Mouse (Mus musculus) intestine, embryonic 16.5 days (tissue): ENCODE data around the gene Rgs9bp. TPM values are rescaled to one million over a fixed set of nuclear protein-coding genes. Genes with fewer than 3 reads are reported as not detected.
"Not testable (repeated sequence)": the region's sequence is repeated elsewhere in the genome, so short reads cannot be mapped to it uniquely, and the experiment has no call there.

Source experiments
- ATAC-seq: fragments of 200-750 bp; cut with Nextera tagmentation; 2 replicates; pipeline ENCODE4 v1.8.0; 2017; ENCODE audit warnings: moderate TSS enrichment, moderate library complexity
- H3K27ac ChIP-seq: fragments of 300-500 bp; sonication (generic); 2 replicates; pipeline ENCODE4 v1.5.1; 2014; ENCODE audit warnings: mild to moderate bottlenecking, low read length
- H3K27me3 ChIP-seq: fragments of 300-500 bp; sonication (generic); replicated peaks from 2 replicates; pipeline ENCODE4 v1.6.1; 2014; ENCODE audit warnings: low read length, control low read depth, mixed read lengths; ENCODE audit not compliant: control insufficient read depth, insufficient read depth
- H3K36me3 ChIP-seq: fragments of 300-500 bp; sonication (generic); 2 replicates; pipeline ENCODE4 v1.6.1; 2014; ENCODE audit warnings: low read length, control low read depth; ENCODE audit not compliant: control insufficient read depth, insufficient read depth
- H3K4me1 ChIP-seq: fragments of 300-500 bp; sonication (generic); 2 replicates; pipeline ENCODE4 v1.6.1; 2014; ENCODE audit warnings: low read length, control low read depth, mixed read lengths; ENCODE audit not compliant: control insufficient read depth, insufficient read depth
- H3K4me2 ChIP-seq: fragments of 300-500 bp; sonication (generic); 2 replicates; pipeline ENCODE4 v1.6.1; 2014; ENCODE audit warnings: low read depth, low read length, control low read depth
- H3K4me3 ChIP-seq: fragments of 300-500 bp; sonication (generic); 2 replicates; pipeline ENCODE4 v1.5.1; 2014; ENCODE audit warnings: mild to moderate bottlenecking, low read length
- H3K9ac ChIP-seq: fragments of 300-500 bp; sonication (generic); 2 replicates; pipeline ENCODE4 v1.6.1; 2014; ENCODE audit warnings: low read depth, low read length
- H3K9me3 ChIP-seq: fragments of 300-500 bp; sonication (generic); 2 replicates; pipeline ENCODE4 v1.6.1; 2016; ENCODE audit warnings: low read length, control low read depth; ENCODE audit not compliant: control insufficient read depth
- WGBS: fragments of 180-500 bp; shearing (Covaris S2); extraction: QIAGEN DNeasy Blood & Tissue Kit; methylation state at CpG from one replicate; pipeline ENCODE4 v1.1.7; 2014; 5-methylcytosine and 5-hydroxymethylcytosine counted together
- polyA plus RNA-seq: library from polyadenylated mRNA; unstranded; fragments of >200 nt; fragmentation: Nextera tagmentation; extraction: Ambion mirVana; gene quantifications from 2 replicates; pipeline ENCODE4 v1.2.1, GENCODE M21; 2015

Gene Rgs9bp
- polyA plus RNA-seq, 1 experiment from 2014 or later, result 0.04 TPM

DNA sequence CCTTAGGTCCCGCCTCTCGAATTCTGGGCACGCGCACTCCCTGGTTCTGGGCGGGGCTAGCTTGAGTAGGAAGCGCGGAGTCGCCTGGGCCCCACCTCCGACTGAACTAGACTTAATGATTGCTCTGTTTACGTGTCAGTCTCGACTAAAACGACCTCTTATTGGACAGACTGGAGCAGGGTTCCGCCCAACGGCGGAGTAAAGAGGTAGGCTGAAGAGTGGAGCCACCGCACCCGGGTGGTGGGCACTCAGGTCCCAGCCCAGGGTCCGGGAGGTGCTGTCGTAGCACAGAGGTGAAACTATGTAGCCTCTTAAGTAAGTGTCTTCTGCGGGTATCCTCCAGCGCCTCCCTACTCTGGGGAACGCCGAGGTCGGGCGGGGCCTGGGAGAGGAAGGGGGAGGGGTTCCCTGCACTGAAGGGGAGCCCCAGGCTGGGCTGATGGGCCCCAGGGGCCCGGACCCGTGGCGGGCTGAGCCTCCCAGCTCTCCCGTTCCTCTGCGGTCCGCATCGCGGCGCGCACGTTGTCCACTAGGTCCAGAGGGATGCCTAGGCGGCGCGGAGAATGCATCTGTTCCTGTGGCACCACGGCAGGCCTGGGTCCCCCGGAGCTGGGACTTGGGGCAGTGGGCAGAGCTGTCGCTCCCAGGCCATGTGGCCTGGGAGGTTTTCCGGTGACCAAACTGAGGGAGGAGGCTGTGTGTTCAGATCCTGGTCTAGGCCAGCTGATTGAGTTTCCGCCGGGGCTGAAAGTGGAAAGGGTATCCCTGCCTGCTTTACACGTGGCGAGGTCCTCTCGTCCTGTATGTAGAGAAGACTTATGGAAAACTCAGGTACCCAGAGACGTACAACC, 898 bp upstream of the Rgs9bp start, which contains the start of gene Ankrd27:
Ankrd27 (plus strand) TSS at position 190 of the 851 bp plus-strand sequence.
- Histone ChIP-seq H3K4me3 (peak within 1 kb of the TSS; percentile 76), H3K27me3 (peaks cover 24% of the 10 kb centered on the region), H3K4me1 (peaks cover 17% of the 10 kb centered on the region), H3K4me2 (peak within 1 kb of the TSS; percentile 90), H3K9ac (peak within 1 kb of the TSS; percentile 81), H3K27ac (peak within 1 kb of the TSS; percentile 57), H3K36me3 (no peaks in the 10 kb centered on the region), H3K9me3 (no peaks in the 10 kb centered on the region)
- WGBS, result under 1% methylated on average over 49 of the region's 49 CpGs
- peak; percentile 98 for ATAC-seq

DNA sequence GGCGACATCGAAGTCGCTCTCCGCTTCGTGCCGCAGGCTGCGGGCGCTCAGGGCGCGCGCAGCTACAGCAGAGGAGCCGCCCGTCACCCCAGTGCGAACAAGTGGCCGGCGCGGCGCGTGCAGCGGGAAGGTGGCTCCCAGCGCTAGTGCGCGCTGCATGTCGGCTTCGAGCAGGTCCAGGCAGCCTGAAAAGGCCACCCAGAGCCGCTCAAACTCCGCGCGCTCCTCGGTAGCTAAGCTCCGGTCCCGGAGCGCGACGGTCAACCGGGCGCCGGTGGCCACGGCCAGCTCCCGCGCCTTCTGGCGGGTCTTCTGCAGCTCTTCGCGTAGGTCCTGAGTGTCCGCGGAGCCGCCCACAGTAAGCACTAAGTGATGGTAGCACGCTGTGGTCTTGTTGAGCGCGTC, 594 bp downstream of the Rgs9bp start:
- ATAC-seq, result no peak
- Histone ChIP-seq H3K27me3 (peaks cover 24% of the 10 kb centered on the region), H3K9me3 (no peaks in the 10 kb centered on the region), H3K9ac (peak overlapping the region; percentile 65), H3K4me1 (peaks cover 17% of the 10 kb centered on the region), H3K4me3 (peak overlapping the region; percentile 76), H3K36me3 (no peaks in the 10 kb centered on the region), H3K27ac (no peak overlapping the region), H3K4me2 (peak overlapping the region; percentile 90)
- under 1% methylated on average over 50 of the region's 50 CpGs for WGBS

DNA sequence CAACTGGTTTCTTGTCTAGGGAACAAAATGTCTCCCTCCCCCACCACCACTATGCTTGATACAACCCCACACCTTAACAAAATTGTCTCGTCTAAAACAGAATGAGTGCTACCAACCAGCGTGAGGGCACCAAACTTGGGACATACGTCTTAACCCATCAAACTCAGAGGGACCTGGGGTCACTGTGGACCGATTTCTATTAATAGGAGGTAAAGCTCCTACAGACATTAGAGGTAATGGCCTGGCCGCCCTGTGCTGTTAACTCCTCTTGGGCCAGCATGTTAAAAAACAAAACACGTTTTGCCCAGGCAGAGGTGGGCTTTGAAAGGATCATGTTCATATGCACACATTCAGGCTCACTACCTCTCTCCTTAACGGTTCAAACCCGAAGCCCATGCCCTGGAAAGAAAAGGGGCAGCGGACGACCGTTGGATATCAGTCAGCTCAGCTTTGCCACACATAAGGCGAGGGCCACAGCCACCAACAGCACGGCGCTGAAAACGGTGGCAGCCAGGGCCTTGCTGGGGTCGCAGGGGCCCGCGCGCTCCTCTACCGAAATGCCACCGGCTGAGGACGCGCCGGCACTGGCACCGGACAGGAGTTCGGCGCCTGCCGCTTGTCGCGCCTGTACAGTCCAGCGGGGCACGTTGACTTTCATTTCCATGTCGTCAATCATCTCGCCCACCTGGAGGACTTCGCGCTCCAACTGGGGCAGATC, 1.2 kb downstream of the Rgs9bp start:
- Histone ChIP-seq H3K4me2 (peak overlapping the region; percentile 90), H3K36me3 (no peaks in the 10 kb centered on the region), H3K27me3 (peaks cover 24% of the 10 kb centered on the region), H3K27ac (no peak overlapping the region), H3K9ac (peak overlapping the region; percentile 65), H3K9me3 (no peaks in the 10 kb centered on the region), H3K4me3 (peak overlapping the region; percentile 76), H3K4me1 (peaks cover 17% of the 10 kb centered on the region)
- no peak for ATAC-seq
- 6% methylated on average over 36 of the region's 36 CpGs for WGBS

DNA sequence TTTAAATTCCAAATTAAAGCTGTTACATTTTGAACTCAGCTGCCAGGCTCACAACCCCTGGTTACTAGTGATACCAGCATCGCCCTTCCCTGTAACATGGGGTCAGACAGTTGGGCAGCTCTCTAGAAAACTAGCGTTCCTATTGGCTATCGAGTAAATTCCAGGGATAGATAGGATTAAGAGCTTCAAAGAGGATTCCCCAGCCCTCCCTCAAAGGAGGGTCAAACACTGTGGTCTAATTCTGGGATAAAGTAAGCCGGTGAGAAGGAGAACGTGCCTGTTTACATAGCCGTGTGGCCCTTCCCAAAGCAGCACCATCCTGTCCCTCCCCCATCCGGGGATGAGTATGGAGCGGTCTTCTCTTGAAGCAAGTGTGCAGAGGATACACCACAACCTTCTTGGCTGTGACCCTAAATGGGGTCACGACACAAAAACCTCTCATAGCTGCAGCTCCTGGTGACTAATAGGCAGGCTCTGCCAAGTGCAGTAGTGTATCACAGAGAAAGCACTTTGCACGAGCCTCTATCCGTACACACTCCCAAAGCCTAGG, 1.8 kb downstream of the Rgs9bp start:
- peaks cover 17% of the 10 kb centered on the region for H3K4me1 ChIP-seq
- no peak overlapping the region for H3K4me3 ChIP-seq
- H3K4me2 ChIP-seq, result no peak overlapping the region
- no peak overlapping the region for H3K27ac ChIP-seq
- ATAC-seq, result no peak
- H3K9me3 ChIP-seq, result no peaks in the 10 kb centered on the region
- H3K27me3 ChIP-seq, result peaks cover 24% of the 10 kb centered on the region
- 16% methylated on average over 11 of the region's 11 CpGs for WGBS
- no peaks in the 10 kb centered on the region for H3K36me3 ChIP-seq
- H3K9ac ChIP-seq, result no peak overlapping the region

DNA sequence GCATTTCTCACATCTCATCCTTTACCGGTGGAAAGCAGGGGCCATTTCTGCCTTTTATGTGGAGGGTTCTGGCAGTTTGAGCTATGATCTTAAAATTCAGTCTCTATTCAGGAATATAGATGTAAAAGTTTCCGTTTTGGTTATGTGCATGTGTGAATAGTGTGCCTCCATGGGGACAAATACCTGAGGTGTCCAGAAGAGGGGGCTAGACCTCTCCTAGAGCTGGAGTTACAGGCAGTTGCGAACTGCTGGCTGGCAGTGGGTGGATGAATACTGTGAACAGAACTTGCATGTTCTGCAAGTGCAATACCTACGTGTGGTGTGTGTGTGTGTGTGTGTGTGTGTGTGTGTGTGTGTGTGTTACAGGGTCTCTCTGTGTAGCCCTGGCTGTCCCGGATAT, 2.7 kb downstream of the Rgs9bp start:
- Histone ChIP-seq H3K27ac (no peak overlapping the region), H3K9ac (no peak overlapping the region), H3K4me1 (peaks cover 11% of the 10 kb centered on the region), H3K36me3 (no peaks in the 10 kb centered on the region), H3K4me3 (no peak overlapping the region), H3K4me2 (no peak overlapping the region), H3K9me3 (no peaks in the 10 kb centered on the region), H3K27me3 (peaks cover 24% of the 10 kb centered on the region)
- no peak for ATAC-seq
- WGBS, result 70% methylated on average over 5 of the region's 5 CpGs

- peaks cover 2% of the 10 kb centered on the region; the same call in 1 of the 2 replicates for H3K4me1 ChIP-seq
- H3K4me3 ChIP-seq, result no peak overlapping the region
- H3K36me3 ChIP-seq, result no peaks in the 10 kb centered on the region
- 30% methylated on average over 4 of the region's 4 CpGs for WGBS
- no peak overlapping the region for H3K27ac ChIP-seq
- no peak overlapping the region for H3K4me2 ChIP-seq
- no peak for ATAC-seq
- H3K9ac ChIP-seq, result no peak overlapping the region
- no peaks in the 10 kb centered on the region for H3K9me3 ChIP-seq
- peaks cover 23% of the 10 kb centered on the region for H3K27me3 ChIP-seq
Observed at GRCm38 (mm10) chr7:35579849-35580248, 5.5 kb downstream of the Rgs9bp start.

GRCm38 (mm10) chr7:35570883-35571282, 14.5 kb downstream of the Rgs9bp start:
- H3K9me3 ChIP-seq, H3K4me2 ChIP-seq, H3K36me3 ChIP-seq, ATAC-seq, H3K27me3 ChIP-seq, H3K4me1 ChIP-seq, H3K4me3 ChIP-seq, H3K9ac ChIP-seq, H3K27ac ChIP-seq: not testable (repeated sequence)
- WGBS, result 25% methylated on average over 6 of the region's 6 CpGs

- not testable (repeated sequence) for ATAC-seq, H3K9ac ChIP-seq, H3K27ac ChIP-seq, H3K9me3 ChIP-seq, H3K36me3 ChIP-seq, H3K4me3 ChIP-seq, H3K4me2 ChIP-seq, H3K27me3 ChIP-seq, H3K4me1 ChIP-seq
- WGBS, result 89% methylated on average over 4 of the region's 4 CpGs
Observed at GRCm38 (mm10) chr7:35569724-35570123, 15.7 kb downstream of the Rgs9bp start.

- H3K4me1 ChIP-seq, H3K27me3 ChIP-seq, ATAC-seq, H3K4me2 ChIP-seq, H3K9ac ChIP-seq, H3K27ac ChIP-seq, H3K9me3 ChIP-seq, H3K4me3 ChIP-seq, H3K36me3 ChIP-seq: not testable (repeated sequence)
- 77% methylated on average over 13 of the region's 13 CpGs for WGBS
Observed at GRCm38 (mm10) chr7:35565965-35566364, 19.4 kb downstream of the Rgs9bp start.
